In genomic region chr9:114688252-114688952, GRCm38 (mm10) we compare ENCODE assay signal across 8 mouse cellular contexts. TPM values are rescaled to one million over a fixed set of nuclear protein-coding genes. Genes with fewer than 3 reads are reported as not detected.
DNase-seq lines count a peak whose midpoint lies in the region; ATAC-seq and TF ChIP-seq lines count a peak whose summit lies in the region.

TSS of gene Dync1li1 (plus strand) at chr9:114688790.

- intact Hi-C loops in heart, postnatal 25 days (cut with DNase I), result loop anchor here (2.0 kb wide), 2 partner anchors 42 to 48 kb away; partner anchors contain the start of genes Cmtm6 and Cnot10

- 0 out of 2 replicates have a peak within 1 kb of the TSS, but pooled peaks have one; percentile 5 for H3K27ac ChIP-seq in ES-E14 (ENCODE audit: insufficient read depth, low read depth, low read length, poor library complexity, severe bottlenecking)
- H3K27ac ChIP-seq in forebrain, embryonic 15.5 days (replicated peaks), result peak within 1 kb of the TSS; percentile 96

- in situ Hi-C loops in ES-E14 (cut with MboI; ENCODE audit: low sequenced_read_pairs in 2 of 2, unreplicated experiment in 2 of 2), result no loop called here

- H3K27me3 ChIP-seq in forebrain, embryonic 15.5 days, result no peaks in the 10 kb centered on the region

- peak; percentile 86 for TF ChIP-seq POLR2A in lung, adult 2 months (IDR thresholded peaks at IDR 0.05; ENCODE audit: borderline replicate concordance, extremely low read depth, low read depth, low read length)

- peak within 1 kb of the TSS; percentile 69 for H3K4me2 ChIP-seq in forebrain, embryonic 15.5 days (replicated peaks)

- peaks cover 2 to 4% of the 10 kb centered on the region in 2 experiments; a peak in 3 of 4 replicates for H3K4me1 ChIP-seq in ES-E14 (ENCODE audit: control insufficient read depth in 2 of 2, insufficient read depth in 2 of 2, low read length in 2 of 2, poor library complexity in 1 of 2)
- H3K4me1 ChIP-seq in forebrain, embryonic 15.5 days, result peaks cover 25% of the 10 kb centered on the region
- peaks cover 6% of the 10 kb centered on the region; the same call in 1 of the 2 replicates for H3K4me1 ChIP-seq in lung, adult 2 months (ENCODE audit: control insufficient read depth, insufficient read depth, low read length)

- H3K9me3 ChIP-seq in ES-E14 (ENCODE audit: control insufficient read depth, insufficient read depth, low read depth, low read length), result no peaks in the 10 kb centered on the region
- H3K9me3 ChIP-seq in forebrain, embryonic 15.5 days, result no peaks in the 10 kb centered on the region

- H3K36me3 ChIP-seq in ES-E14 (ENCODE audit: control insufficient read depth, insufficient read depth, low read length, poor library complexity, severe bottlenecking), result peaks cover 7% of the 10 kb centered on the region; the same call in 1 of the 2 replicates
- H3K36me3 ChIP-seq in forebrain, embryonic 15.5 days, result peaks cover 12% of the 10 kb centered on the region

- peak; percentile 92 for DNase-seq in ES-E14 (ENCODE audit: low read depth, low spot score)
- peak; percentile 99 for DNase-seq in cerebellum, adult 11-12 months
- DNase-seq in heart, postnatal 25 days (ENCODE audit: low spot score), result peak; percentile 96
- DNase-seq in layer of hippocampus, adult 18-20 months (ENCODE audit: low spot score in 2 of 2), result peak; percentile 95 to 98
- DNase-seq in lung, adult 2 months, result peak; percentile 96
- DNase-seq in thymus, adult 18-20 months, result peak; percentile 93 to 94

- ATAC-seq in forebrain, embryonic 15.5 days (replicated peaks), result peak; percentile 97
- peak; percentile 89 for ATAC-seq in neutrophil, adult 5-6 weeks (ENCODE audit: extremely low read depth, insufficient number of reproducible peaks, low FRiP score, poor library complexity, severe bottlenecking)

- under 1% methylated on average over 55 of the region's 57 CpGs for WGBS in forebrain, embryonic 15.5 days
- under 1% methylated on average over 57 of the region's 57 CpGs for WGBS in lung, adult 2 months

- peak within 1 kb of the TSS; percentile 84 to 94 for H3K4me3 ChIP-seq in ES-E14 (ENCODE audit: insufficient read depth in 1 of 2, low read depth in 1 of 2, low read length in 2 of 2, poor library complexity in 1 of 2, severe bottlenecking in 1 of 2)
- peak within 1 kb of the TSS; percentile 88 for H3K4me3 ChIP-seq in forebrain, embryonic 15.5 days
- peak within 1 kb of the TSS; percentile 93 for H3K4me3 ChIP-seq in lung, adult 2 months (replicated peaks; ENCODE audit: extremely low read depth, low read depth, low read length)

- H3K9ac ChIP-seq in ES-E14 (ENCODE audit: insufficient read depth, low read depth, low read length, poor library complexity, severe bottlenecking), result peak within 1 kb of the TSS; percentile 84
- peak within 1 kb of the TSS; percentile 97 for H3K9ac ChIP-seq in forebrain, embryonic 15.5 days (replicated peaks)

- TF ChIP-seq CTCF in lung, adult 2 months (IDR thresholded peaks at IDR 0.05; ENCODE audit: insufficient read depth, low read length), result no peak

TF ChIP-seq in ES-E14, 5 proteins besides CTCF, POLR2A, EP300 and RAD21:
- no peak for TF ChIP-seq ZC3H11A (IDR thresholded peaks at IDR 0.05; ENCODE audit: borderline replicate concordance, low read depth, low read length)
- TF ChIP-seq HCFC1 (IDR thresholded peaks at IDR 0.05; ENCODE audit: borderline replicate concordance, insufficient read depth, low read length), result peak; percentile 51; the same call in 1 of the 2 replicates

RNA-seq across cellular contexts. Expression of gene Dync1li1, which starts in this region (rescaled TPM):
- 50.8 and 63.8 TPM in 2 replicates for total RNA-seq in ES-E14 (2012; rRNA removed)
- polyA plus RNA-seq in forebrain, embryonic 15.5 days (2015; fragmentation: Nextera tagmentation; extraction: Ambion mirVana), result 110 and 113 TPM in 2 replicates
- total RNA-seq in heart, postnatal 25 days (2021), result 10 to 100 TPM; 72.6 to 75.8 TPM
- total RNA-seq in layer of hippocampus, adult 18-20 months (2021), result 10 to 100 TPM; 97.0 to 99.2 TPM
- polyA plus RNA-seq in lung, adult 2 months (2012; rRNA removed), result 15.4 and 17.8 TPM in 2 replicates
- 68.3 and 74.4 TPM in 2 replicates for total RNA-seq in neutrophil, adult 5-6 weeks (2017)

Comparison
In these comparisons a context has a peak if more than half of its experiments do, and no peak if none do; other contexts are left out.
1. Peak in every context shown above with its lines: DNase-seq, ATAC-seq, H3K4me3 ChIP-seq and H3K27ac ChIP-seq.